Mouse (Mus musculus): ENCODE data around the gene Jmjd8.
"Not testable (repeated sequence)": the region's sequence is repeated elsewhere in the genome, so short reads cannot be mapped to it uniquely, and the experiment has no call there.

The Jmjd8 gene

GRCm38 (mm10) chr17:25863681-25864080 is 35.0 kb downstream of the Jmjd8 start:
- no peak for DNase-seq

- no peak for DNase-seq
Observed at GRCm38 (mm10) chr17:25864311-25864710, 35.6 kb downstream of the Jmjd8 start.

GRCm38 (mm10) chr17:25865288-25865687 is 36.6 kb downstream of the Jmjd8 start:
- DNase-seq, result no peak

GRCm38 (mm10) chr17:25866172-25866571 is 37.5 kb downstream of the Jmjd8 start:
- DNase-seq, result no peak

GRCm38 (mm10) chr17:25867509-25867835 is 38.8 kb downstream of the Jmjd8 start:
- no peak for DNase-seq

GRCm38 (mm10) chr17:25867836-25868600 is 39.4 kb downstream of the Jmjd8 start:
- peak; percentile 59 for DNase-seq

GRCm38 (mm10) chr17:25868601-25869191 is 40.0 kb downstream of the Jmjd8 start, which contains the start of gene Mcrip2:
TSS of gene Mcrip2 (minus strand) at chr17:25868764.
- DNase-seq, result peak; percentile 90

DNA sequence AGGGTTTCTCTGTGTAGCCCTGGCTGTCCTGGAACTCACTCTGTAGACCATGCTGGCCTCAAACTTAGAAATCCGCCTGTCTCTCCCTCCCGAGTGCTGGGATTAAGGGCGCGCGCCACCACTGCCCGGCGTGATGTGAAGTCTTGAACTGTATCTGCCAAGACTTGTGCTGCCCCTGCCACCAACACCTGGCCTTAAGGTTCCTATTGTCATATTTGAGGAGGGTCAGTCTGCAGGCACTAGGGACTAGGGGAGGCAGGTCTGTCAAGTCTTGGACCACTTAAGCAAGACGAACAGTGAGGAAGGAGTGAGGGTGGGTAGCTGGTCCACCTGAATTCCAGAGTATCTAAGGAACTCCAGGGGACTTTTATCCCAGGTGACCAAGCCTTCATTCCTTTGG is 40.8 kb downstream of the Jmjd8 start:
- no peak for DNase-seq

DNA sequence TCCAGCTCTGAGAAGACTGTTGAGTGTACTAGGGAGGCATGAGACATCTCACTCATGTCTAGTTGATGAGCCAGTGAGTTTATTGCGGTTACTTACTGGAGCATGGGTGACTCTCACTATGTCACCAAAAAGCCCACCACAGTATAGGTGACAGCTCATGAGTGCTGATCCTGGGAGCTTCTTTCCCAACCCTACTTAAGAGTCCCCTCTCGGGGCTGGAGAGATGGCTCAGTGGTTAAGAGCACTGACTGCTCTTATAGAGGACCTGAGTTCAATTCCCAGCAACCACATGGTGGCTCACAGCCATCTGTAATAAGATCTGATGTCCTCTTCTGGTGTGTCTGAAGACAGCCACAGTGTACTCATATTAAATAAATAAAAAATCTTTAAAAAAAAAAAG is 41.3 kb downstream of the Jmjd8 start:
- no peak for DNase-seq

DNA sequence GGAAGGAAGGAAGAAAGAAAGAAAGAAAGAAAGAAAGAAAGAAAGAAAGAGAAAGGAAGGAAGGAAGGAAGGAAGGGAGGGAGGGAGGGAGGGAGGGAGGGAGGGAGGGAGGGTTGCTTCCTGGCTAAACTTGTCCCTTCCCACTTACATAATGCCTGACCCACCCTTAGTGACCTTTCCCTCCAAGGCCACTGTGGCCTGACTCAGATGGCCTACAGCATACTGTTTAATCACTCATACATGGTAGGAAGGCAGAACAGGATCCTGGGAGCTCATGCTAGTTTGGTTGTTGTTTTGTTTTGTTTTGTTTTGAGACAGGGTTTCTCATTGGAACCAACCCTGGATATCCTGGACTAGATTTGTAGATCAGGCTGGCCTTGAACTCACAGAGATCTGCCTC is 42.9 kb downstream of the Jmjd8 start:
- DNase-seq, result not testable (repeated sequence)

GRCm38 (mm10) chr17:25872676-25873075 is 44.0 kb downstream of the Jmjd8 start:
- no peak for DNase-seq

- no peak for DNase-seq
Observed at GRCm38 (mm10) chr17:25873405-25874147, 44.9 kb downstream of the Jmjd8 start.

GRCm38 (mm10) chr17:25874148-25874720 is 45.6 kb downstream of the Jmjd8 start:
- DNase-seq, result no peak

GRCm38 (mm10) chr17:25874721-25875170 is 46.1 kb downstream of the Jmjd8 start, which contains the start of gene Mettl26:
TSS of gene Mettl26 (plus strand) at chr17:25875074.
- peak; percentile 89 for DNase-seq

DNA sequence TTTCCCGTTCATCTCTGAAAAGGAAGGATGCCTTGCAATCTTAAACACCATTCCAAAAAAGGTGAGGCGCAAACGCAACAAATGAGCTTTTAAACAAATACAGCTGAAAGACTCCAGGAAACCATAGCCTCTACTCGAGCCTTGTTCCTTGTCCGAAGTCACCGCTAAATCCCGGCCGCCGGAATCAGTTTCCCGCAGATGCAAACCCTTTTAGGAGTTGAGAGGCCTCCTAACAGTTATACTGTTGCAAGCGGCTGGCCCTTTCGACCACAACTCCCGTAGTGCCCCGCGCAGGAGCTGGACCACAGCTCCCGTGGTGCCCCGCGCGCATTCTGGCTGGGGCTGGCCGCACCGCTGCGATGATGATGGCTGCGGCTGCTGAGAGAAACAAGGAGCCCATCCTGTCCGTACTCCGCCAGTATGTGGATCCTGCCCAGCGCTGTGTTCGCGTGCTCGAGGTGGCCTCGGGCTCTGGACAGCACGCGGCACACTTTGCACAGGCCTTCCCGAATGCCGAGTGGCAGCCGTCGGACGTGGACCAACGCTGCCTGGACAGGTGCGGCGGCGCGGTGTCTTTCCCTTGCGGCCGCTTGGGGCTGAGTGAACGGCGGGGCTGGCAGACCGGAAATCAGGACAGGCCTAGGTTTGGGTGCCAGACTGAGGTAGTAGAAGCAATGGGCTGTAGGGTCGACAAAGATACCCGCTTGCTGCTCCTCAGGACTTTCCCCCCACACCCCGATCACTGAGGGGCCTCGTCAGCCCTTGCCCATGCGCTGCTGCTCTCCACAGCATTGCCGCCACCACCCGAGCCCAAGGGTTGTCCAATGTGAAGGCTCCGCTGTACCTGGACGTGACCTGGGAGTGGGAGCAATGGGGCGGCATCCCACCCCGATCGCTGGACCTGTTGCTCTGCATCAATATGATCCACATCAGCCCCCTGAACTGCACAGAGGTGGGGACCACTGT is 46.8 kb downstream of the Jmjd8 start:
- peak; percentile 95 for DNase-seq

- no peak for DNase-seq
Observed at GRCm38 (mm10) chr17:25876347-25876915, 47.8 kb downstream of the Jmjd8 start.

DNA sequence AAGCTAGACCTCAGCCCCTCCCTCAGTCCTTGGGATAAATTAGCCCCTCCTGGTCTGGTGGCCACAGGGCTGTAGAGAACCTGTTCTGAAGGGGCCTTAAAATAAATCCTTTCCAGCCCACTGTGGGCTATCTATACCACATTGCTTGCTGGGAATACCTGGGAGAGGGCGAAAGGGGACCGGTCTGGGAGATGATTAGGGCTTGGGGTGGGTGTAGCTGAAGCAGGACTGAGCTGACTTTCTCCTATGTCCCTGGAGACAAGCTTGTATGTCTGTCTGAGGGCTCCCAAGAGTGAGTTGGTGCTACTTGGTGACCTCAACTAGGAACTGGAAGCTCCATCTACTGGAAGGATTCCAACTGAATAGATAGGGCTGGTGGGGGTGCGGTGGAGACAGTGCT is 48.4 kb downstream of the Jmjd8 start:
- DNase-seq, result no peak

GRCm38 (mm10) chr17:25877741-25878610 is 49.3 kb downstream of the Jmjd8 start:
- DNase-seq, result no peak

GRCm38 (mm10) chr17:25878611-25879180 is 50.0 kb downstream of the Jmjd8 start:
- no peak for DNase-seq

GRCm38 (mm10) chr17:25879261-25879660 is 50.6 kb downstream of the Jmjd8 start:
- peak; percentile 58 for DNase-seq

Measured in embryo, embryonic 11 days (tissue).